Mouse (Mus musculus): ENCODE data around the gene Gm13277. TPM values are rescaled to one million over a fixed set of nuclear protein-coding genes. Genes with fewer than 3 reads are reported as not detected.

The Gm13277 gene
- polyA plus RNA-seq, 1 experiment, result not detected

Other genes with a start within 250 kb of the Gm13277 start
- gene Ifna15, start 230.4 kb upstream of the Gm13277 start, polyA plus RNA-seq (2012; rRNA removed), result not detected in 2 replicates
- gene Ifna14, start 216.8 kb upstream of the Gm13277 start, polyA plus RNA-seq (2012; rRNA removed), result not detected in 2 replicates
- gene Ifna9, start 196.2 kb upstream of the Gm13277 start, polyA plus RNA-seq (2012; rRNA removed), result not detected in 2 replicates
- not detected in 2 replicates for gene Ifna12, start 185.3 kb upstream of the Gm13277 start, polyA plus RNA-seq (2012; rRNA removed)
- gene C87499, start 154.2 kb upstream of the Gm13277 start, polyA plus RNA-seq (2012; rRNA removed), result not detected in 2 replicates
- not detected in 2 replicates for gene Ifna13, start 144.2 kb upstream of the Gm13277 start, polyA plus RNA-seq (2012; rRNA removed)
- gene Ifna16, start 111.7 kb upstream of the Gm13277 start, polyA plus RNA-seq (2012; rRNA removed), result not detected in 2 replicates
- gene Ifna2, start 104.7 kb upstream of the Gm13277 start, polyA plus RNA-seq (2012; rRNA removed), result not detected in 2 replicates
- not detected in 2 replicates for gene Ifnab, start 97.3 kb upstream of the Gm13277 start, polyA plus RNA-seq (2012; rRNA removed)
- 0.15 and 0.21 TPM in 2 replicates for gene Gm26566, start 66.8 kb upstream of the Gm13277 start, polyA plus RNA-seq (2012; rRNA removed)
- 7.2 and 12.3 TPM in 2 replicates for gene Klhl9, start 66.2 kb upstream of the Gm13277 start, polyA plus RNA-seq (2012; rRNA removed)
- not detected in 2 replicates for gene Gm13271, start 33.8 kb upstream of the Gm13277 start, polyA plus RNA-seq (2012; rRNA removed)
- not detected in 2 replicates for gene Gm13283, start 28.5 kb upstream of the Gm13277 start, polyA plus RNA-seq (2012; rRNA removed)
- not detected in 2 replicates for gene Gm13290, start 14.8 kb upstream of the Gm13277 start, polyA plus RNA-seq (2012; rRNA removed)
- not detected in 2 replicates for gene Gm13289, start 11.7 kb upstream of the Gm13277 start, polyA plus RNA-seq (2012; rRNA removed)
- not detected in 2 replicates for gene Gm13272, start 8.8 kb upstream of the Gm13277 start, polyA plus RNA-seq (2012; rRNA removed)
- gene Ifnz, start 6.5 kb upstream of the Gm13277 start, polyA plus RNA-seq (2012; rRNA removed), result not detected in 2 replicates
- not detected in 2 replicates for gene Gm13276, start 2.9 kb upstream of the Gm13277 start, polyA plus RNA-seq (2012; rRNA removed)
- not detected in 2 replicates for gene Gm13278, start 2.9 kb downstream of the Gm13277 start, polyA plus RNA-seq (2012; rRNA removed)
- not detected in 2 replicates for gene Gm13275, start 5.9 kb downstream of the Gm13277 start, polyA plus RNA-seq (2012; rRNA removed)
- not detected in 2 replicates for gene Gm13279, start 8.8 kb downstream of the Gm13277 start, polyA plus RNA-seq (2012; rRNA removed)
- gene Gm13285, start 11.0 kb downstream of the Gm13277 start, polyA plus RNA-seq (2012; rRNA removed), result not detected in 2 replicates
- not detected in 2 replicates for gene Gm13287, start 14.6 kb downstream of the Gm13277 start, polyA plus RNA-seq (2012; rRNA removed)
- not detected in 2 replicates for gene Gm13288, start 16.9 kb downstream of the Gm13277 start, polyA plus RNA-seq (2012; rRNA removed)
- gene Ifna7, start 27.6 kb downstream of the Gm13277 start, polyA plus RNA-seq (2012; rRNA removed), result not detected in 2 replicates
- not detected in 2 replicates for gene Ifna11, start 31.3 kb downstream of the Gm13277 start, polyA plus RNA-seq (2012; rRNA removed)
- not detected in 2 replicates for gene Ifna6, start 38.8 kb downstream of the Gm13277 start, polyA plus RNA-seq (2012; rRNA removed)
- not detected in 2 replicates for gene Ifna5, start 46.9 kb downstream of the Gm13277 start, polyA plus RNA-seq (2012; rRNA removed)
- not detected in 2 replicates for gene Ifna4, start 53.2 kb downstream of the Gm13277 start, polyA plus RNA-seq (2012; rRNA removed)
- gene Ifna1, start 61.5 kb downstream of the Gm13277 start, polyA plus RNA-seq (2012; rRNA removed), result not detected in 2 replicates
- gene Ifne, start 91.6 kb downstream of the Gm13277 start, polyA plus RNA-seq (2012; rRNA removed), result not detected in 2 replicates